Mouse (Mus musculus): ENCODE results near the gene Ltn1.

DNA sequence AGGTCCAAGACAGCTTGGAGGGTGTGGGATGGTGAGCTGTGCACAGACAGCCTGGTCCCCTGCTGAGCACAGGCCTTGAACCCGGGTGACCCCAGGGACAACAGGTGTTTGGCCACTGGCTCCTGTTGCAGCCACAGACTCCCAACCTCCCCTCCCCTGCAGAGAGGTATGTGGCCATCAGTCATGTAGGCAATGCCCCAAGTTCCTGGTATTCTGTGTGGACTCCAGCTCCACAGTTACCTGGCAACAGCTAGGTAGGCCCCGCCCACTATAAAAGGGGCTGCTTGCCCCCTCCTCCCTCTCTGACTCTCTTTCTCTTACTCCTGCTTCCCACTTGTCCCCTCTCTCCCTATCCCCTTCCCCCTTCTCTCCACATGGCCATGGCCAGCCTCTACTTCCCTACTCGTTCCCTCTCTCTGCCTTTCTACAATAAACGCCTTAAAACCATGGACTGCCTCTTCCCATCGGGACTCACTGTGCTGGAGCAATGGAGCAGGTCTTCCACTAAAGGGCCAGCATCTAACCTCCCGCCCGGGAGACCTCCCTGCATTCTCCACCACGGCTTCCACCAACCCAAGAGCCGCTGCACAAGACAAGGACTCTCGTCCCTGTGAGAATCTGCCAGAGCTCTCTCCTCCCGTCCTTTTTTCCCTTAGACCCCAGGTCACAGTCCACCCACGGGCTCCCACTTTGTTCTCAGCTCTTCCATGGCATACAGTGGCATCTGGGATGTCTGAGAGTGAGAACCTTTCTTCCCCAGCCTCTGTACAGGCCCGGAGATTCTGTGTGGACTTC is 3.2 kb upstream of the Ltn1 start:
- TF ChIP-seq POLR2A (IDR thresholded peaks at IDR 0.05; ENCODE audit: low read depth, low read length) (no peak), CTCF (IDR thresholded peaks at IDR 0.05; ENCODE audit: borderline replicate concordance, insufficient read depth, low read length) (no peak)
